Mouse (Mus musculus) lung, adult 2 months (tissue): ENCODE results near the gene Lrrc47.

Experiments used
- CTCF ChIP-seq: fragments of 200-500 bp; IDR thresholded peaks from 2 replicates; pipeline ENCODE4 v1.5.1; 2011; ENCODE audit warnings: mild to moderate bottlenecking, low read length, control low read depth; ENCODE audit not compliant: insufficient read depth
- POLR2A ChIP-seq: fragments of 200-500 bp; IDR thresholded peaks from 2 replicates; pipeline ENCODE4 v1.6.1; 2011; ENCODE audit warnings: low read depth, mild to moderate bottlenecking, control low read depth, low read length, borderline replicate concordance; ENCODE audit errors: extremely low read depth

GRCm38 (mm10) chr4:154006264-154006663, 5.3 kb upstream of the Lrrc47 start:
- TF ChIP-seq CTCF = no peak
- no peak for TF ChIP-seq POLR2A
